Mouse (Mus musculus) lung, postnatal 25 days (tissue): Measurements from ENCODE around the gene Pde9a.
A peak's percentile ranks its signal among the peaks of the same experiment; 100 is the strongest.
"Not testable (repeated sequence)": the region's sequence is repeated elsewhere in the genome, so short reads cannot be mapped to it uniquely, and the experiment has no call there.

ENCODE experiments used
- DNase-seq: peaks from one replicate; pipeline ENCODE4 v3.0.0; 2022; ENCODE audit warnings: low spot score

Gene Pde9a

GRCm38 (mm10) chr17:31385671-31386665, at the start of gene Pde9a:
Gene Pde9a (plus strand): TSS chr17:31386210.
- peak; percentile 59 for DNase-seq

GRCm38 (mm10) chr17:31339769-31340168, 46.2 kb upstream of the Pde9a start:
- DNase-seq = no peak

DNA sequence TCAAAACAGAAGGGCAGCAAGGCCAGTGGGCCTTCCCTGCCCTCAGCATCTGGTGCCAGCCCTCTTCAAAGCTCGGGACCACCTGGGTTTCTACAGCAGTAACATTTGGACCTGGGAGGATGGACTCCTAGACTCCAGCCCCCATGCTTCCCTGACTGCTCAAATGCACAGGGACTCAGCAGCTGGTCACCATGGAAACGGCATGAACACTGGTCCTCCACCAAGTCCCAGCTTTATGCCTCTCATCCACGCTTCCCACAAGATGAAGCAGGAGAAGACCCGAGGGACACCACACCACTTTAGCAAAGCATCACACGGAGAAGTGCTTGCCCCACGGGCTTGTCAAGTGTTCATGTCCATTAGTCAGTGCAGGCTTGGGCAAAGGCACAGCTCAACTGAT, 43.8 kb upstream of the Pde9a start:
- DNase-seq = no peak

DNA sequence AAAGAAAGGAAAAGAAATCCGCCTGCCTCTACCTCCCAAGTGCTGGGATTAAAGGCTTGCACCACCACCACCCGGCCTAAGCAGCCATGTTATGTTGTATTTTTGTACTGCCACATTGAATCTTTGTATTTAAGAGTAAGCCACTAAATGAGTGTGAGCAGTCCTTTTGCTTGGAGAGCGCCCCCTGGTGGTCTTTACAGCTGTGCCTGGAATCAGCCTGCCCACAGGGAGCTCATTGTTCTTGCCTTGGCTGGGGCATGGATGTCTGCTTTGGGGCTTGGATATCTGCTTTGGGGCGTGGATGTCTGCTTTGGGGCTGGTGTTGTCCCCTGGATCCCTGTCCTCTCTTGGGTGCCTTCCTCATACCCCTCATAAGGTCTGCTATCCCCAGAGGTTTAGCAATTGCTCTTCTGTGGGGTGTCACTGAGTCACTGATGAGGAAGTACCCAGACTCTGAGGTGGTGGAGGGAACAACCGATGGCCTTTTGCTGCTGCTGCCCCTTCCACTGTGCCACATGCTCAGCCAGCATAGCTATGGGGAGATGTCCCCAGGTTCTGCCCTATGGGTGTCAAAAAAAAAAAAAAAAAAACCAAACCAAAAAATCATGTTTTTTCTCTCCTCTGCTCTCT, 41.7 kb upstream of the Pde9a start:
- peak; percentile 70 for DNase-seq

GRCm38 (mm10) chr17:31344816-31345215, 41.2 kb upstream of the Pde9a start:
- no peak for DNase-seq

DNA sequence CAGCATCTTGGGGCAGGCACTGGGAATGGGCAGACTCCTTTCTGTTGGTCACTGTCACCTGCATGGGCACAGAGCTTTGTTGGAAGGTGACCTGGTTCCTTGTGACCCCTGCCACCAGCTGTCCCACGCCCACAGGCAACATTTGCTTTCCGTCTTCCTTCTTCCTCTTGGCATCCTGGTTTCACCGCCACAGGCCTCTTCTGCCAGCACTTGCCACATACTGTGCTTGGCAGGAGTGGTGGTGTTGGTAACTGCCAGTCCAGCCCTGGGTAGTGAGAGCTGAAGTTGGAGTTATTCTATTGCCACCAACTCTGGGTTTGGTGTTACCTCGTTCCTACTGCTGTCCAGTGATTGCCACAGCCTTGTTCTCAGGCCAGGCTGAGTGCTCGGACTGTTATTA, 37.9 kb upstream of the Pde9a start:
- no peak for DNase-seq

DNA sequence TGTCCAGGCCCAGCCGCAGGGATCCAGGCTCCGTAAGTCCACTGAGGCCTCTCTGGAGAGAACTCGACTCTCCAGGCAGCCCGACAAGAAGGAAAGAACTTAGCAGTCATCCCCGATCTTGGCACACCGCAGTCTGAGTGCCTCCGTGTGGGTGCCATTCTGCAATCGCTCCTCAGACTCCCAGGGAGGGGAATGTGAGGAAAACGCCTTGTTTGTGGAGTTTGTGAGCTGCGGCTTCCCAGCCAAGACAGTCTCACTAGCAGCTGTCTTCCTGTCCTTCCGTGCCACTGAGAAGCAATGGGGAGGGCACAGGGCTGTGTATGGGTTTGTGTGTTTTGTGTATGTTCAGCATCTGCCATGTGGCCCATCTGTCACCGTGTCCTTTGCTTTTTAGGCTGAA, 36.6 kb upstream of the Pde9a start:
- DNase-seq = no peak

- DNase-seq = no peak
Observed at GRCm38 (mm10) chr17:31351984-31352383, 34.0 kb upstream of the Pde9a start.

DNA sequence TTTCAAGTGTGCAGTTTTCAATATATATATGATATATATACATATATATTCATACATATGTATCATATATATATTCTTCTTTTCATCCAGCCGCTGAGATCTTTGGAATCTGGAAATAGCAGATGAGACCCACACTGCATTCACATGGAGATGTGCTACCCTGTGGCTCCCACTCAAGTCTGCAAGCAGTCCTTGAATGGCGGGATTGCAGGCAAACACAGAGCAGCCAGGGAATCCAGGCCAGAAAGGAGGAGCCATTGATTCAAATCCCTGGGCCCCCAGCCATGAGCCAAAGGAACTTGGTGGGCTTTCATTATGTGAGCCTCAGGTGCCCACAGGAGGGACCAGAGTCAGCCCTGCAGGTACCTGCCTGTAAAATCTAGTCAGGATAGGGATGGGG, 32.8 kb upstream of the Pde9a start:
- DNase-seq = no peak

GRCm38 (mm10) chr17:31354684-31355083, 31.3 kb upstream of the Pde9a start:
- not testable (repeated sequence) for DNase-seq

- no peak for DNase-seq
Observed at GRCm38 (mm10) chr17:31355792-31356502, 30.1 kb upstream of the Pde9a start.

- DNase-seq = no peak
Observed at GRCm38 (mm10) chr17:31360582-31360981, 25.4 kb upstream of the Pde9a start.

DNA sequence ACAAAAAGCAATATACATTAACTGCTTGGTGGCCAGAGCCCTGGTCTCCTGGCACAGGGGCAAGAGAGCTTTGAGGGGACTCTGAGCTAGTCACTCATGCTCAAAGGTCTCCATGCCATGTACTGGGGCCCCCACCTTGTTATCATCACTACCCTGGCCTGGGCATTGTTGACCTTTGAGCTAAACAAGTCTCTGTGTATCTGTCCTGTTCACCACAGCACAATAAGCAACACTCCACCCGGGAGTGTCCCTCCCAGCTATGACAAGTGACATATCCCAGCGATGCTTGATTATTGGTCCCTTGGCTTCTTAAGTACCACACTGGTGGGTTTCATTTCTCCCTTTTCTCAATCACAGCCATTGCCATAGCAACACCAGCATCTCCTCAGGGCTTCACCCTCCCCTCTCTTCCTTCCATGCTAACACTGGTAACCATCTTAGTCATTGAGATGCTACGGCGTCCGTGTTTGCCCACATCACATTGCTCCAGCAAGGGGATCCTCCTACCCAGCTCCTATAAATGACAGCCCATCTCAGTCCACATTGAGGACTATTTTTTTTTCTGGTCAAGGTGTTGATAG, 20.3 kb upstream of the Pde9a start:
- DNase-seq = no peak

DNA sequence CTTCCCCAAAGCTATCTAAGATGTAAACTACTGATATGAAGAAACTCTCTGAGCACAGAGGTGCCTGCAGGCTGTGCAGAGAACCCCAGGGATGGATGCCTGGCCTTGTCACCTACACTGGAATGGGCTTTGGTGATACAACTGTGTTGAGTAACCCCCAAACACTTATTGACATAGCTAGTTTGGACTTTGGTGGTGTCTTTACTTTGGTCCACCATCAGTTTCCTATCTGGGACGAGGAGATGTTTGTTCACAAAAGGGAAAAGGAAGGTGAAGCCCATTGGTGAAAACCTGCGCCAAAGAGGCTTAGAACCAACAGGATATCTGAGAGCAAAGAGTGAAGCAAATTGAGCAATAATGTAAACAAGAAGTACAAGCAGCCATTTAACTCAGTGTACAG, 15.8 kb upstream of the Pde9a start:
- no peak for DNase-seq

DNA sequence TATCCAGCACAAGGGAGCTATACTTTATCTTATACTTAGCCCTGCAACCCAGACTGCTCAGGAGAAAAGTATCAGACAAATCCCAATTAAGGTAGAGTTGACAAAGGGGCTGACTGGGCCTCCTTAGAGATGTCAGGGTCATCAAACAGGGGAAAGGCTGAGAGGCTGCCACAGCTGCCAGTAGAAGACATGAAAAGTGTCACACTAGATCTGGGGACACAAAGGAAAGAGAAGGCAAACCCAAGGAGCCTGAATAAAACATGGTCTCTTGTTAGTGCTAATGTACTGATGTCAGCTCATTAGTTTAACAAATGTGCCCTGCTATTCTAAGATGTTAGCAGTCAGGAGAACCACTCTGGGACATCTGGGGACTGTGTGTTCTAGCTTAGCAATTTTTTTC, 15.1 kb upstream of the Pde9a start:
- DNase-seq = no peak

DNA sequence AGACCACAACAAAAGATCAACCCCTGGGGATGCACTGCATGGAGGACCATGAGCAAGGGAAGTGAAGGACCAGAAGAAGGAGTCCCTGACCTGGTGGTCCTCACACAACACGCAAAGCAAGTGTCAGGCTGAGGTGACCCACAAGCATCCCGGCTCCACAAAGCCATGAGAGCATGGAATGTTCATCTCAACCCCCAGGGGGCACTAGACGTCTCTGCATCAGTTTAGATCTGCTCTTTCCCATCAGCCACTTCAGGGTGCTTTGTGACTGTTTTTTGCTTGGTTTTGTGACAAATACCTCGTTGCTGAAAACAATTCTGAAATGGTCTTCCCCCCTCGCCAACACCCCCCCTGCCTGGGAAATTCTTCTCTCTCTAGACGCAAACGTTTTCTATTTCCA, 8.0 kb upstream of the Pde9a start:
- DNase-seq = peak; percentile 76

- no peak for DNase-seq
Observed at GRCm38 (mm10) chr17:31378361-31378761, 7.6 kb upstream of the Pde9a start.

- no peak for DNase-seq
Observed at GRCm38 (mm10) chr17:31379086-31379485, 6.9 kb upstream of the Pde9a start.

DNA sequence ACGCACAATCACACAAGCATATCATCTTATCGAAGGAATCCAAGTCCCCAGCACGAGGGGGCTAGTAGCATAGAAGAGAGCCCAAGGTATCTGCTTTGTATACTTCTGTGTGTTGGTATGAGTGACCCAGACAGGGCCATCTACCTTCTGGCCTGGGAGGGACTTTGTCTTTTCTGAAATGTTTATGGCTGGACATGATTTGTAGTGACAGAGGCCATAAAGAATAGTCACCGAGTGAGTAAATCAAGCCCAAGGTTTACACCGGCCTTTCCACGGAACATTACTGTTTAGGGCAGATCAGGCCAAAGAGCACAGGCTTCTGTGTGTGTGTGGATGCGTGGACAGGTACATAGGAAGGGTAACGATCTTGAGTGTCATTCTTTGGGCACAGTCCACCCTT, 6.1 kb upstream of the Pde9a start:
- DNase-seq = no peak

DNA sequence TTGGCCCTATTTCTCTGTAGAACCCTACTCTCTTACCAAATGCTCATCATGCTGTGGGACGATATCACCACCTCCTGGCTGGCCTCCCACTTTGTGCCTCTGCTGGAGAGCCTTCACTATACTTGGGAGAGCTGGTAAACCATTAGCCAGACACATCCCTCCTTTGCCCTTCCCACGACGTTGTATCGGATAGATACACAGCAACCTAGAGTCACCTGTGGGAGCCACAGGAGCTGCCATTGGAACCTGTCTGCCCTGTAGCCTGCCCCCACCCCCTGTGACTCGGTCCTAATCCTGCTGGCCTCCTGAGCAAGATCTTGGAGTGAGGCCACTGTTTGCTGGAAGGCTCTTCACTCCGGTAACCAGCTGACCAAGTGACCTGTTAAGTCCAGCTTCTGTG, 2.7 kb upstream of the Pde9a start:
- no peak for DNase-seq

DNA sequence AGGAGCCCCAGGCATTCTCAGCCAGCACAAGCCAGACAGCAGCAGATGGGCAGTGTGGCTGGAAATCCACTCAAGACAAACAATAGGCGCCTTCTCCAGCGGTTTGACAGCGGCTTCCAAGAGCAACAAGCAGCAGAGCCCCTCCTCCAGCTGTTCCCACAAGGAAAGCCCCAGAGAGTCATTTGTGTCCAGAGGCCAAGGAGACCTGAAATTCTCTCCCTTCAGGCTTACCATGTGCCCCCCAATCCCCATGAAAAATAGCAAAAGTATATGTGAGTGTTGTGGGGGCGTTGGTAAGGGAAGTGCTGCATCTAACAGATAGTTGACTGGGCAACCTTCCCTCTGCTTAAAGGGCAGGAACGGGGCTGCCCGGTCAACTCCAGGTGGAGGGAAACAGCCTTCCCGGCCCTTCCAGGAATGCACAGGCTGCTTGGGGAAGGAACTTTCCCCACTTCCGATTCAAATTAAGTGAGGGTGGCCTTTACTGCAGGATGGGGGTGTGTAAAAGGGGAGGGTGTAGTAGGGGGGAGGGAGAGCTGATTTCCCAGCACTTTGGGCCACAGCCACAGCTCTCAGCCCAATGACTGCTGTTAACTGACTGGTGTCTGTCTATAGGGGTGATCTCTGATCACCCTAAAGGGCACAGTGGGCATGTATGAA, 912 bp upstream of the Pde9a start:
- DNase-seq = no peak

- no peak for DNase-seq
Observed at GRCm38 (mm10) chr17:31386766-31387275, 811 bp downstream of the Pde9a start.
